Mouse (Mus musculus) splenic B cell, adult 2 months (primary cell): ENCODE data around the gene Wiz.

Experiments
- DNase-seq: peaks from one replicate; pipeline ENCODE4 v3.0.0-alpha.2; 2011; ENCODE audit warnings: low read depth, low spot score
- H3K27me3 ChIP-seq: 2 replicates; pipeline ENCODE4 v1.6.1; 2012; ENCODE audit warnings: mild to moderate bottlenecking, low read length, moderate library complexity, mixed read lengths; ENCODE audit not compliant: control insufficient read depth, poor library complexity, insufficient read depth, severe bottlenecking
- H3K36me3 ChIP-seq: 2 replicates; pipeline ENCODE4 v1.6.1; 2012; ENCODE audit warnings: mild to moderate bottlenecking, low read length, moderate library complexity, mixed read lengths; ENCODE audit not compliant: control insufficient read depth, poor library complexity, insufficient read depth, severe bottlenecking

Wiz gene

DNA sequence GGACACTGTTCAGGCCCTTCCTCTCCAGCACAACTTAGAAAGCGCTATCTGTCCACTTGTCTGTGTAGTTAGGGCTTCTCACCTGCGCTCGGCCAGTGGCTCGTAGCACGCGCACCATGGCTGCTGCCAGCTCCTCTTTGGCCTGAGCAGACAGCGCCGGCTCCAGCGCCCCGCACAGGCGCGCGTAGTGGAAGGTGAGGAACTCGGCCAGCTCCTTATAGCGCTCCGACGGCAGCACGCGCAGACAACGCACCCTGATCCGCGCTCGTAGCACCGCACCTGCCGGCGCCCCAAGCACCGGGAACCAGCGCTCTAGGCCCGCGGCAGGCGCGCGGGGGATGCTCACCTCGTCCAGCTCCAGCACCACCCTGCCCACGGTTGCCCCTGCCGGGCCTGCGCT lies 7.0 kb upstream of the Wiz start:
- peaks cover 22% of the 10 kb centered on the region for H3K36me3 ChIP-seq
- DNase-seq = no peak
- no peaks in the 10 kb centered on the region for H3K27me3 ChIP-seq

DNA sequence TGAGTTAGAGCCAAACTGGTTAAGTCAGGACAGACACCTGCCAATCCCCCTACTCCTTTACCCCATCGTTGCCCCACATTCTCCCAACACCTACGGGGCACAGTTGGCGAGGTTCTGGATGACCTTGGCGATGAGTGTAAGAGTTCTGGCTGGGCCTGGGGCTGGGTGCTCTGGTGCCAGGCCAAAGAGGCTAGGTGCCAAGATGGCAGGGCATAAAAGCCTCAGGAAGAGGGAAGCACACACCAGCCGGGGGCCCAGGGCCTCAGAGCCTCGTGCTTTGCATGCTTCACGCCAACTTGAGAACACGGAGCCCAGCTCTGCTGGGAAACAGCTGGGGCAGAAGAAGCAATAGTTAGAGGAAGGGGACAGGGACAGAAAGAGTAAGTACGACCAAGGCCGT lies 4.7 kb upstream of the Wiz start:
- Histone ChIP-seq H3K27me3 (no peaks in the 10 kb centered on the region), H3K36me3 (peaks cover 23% of the 10 kb centered on the region)
- no peak for DNase-seq

DNA sequence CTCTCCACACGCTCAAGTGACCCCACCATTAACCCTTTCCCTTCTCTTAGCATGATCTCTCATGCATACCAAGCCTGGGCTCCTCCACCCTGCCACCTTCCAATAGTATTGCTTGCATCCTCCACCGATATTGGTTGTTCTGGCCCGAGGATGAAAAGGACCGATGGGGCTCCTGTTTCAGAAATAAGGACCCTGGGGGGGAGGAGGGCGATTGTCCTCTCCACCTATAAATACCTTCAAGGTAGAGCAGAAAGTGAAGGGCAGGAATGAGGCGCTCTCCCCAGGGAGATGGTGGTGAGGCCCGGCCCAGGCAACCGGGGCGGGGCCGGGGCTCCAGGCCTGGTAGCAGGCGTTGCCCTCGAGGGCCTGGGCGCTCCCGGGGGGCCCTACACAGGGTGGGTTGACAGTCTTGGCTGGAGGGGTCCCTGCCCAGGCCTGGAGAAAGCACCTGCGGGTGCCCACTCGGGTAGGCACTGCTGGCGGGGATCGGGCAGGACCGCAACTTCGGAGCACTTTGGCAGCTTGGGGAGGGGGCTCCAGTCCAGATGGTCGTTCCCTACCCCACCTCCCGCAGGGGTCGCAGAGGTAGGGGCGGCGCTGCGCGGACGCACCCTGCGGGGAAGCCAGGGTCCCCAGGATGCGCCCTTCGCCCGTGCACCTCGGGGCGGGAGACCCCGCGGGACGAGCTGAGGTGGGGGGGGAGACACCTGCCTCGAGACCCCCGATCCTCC lies 704 bp downstream of the Wiz start:
- peak; percentile 59 for DNase-seq
- Histone ChIP-seq H3K36me3 (peaks cover 12% of the 10 kb centered on the region), H3K27me3 (no peaks in the 10 kb centered on the region)

DNA sequence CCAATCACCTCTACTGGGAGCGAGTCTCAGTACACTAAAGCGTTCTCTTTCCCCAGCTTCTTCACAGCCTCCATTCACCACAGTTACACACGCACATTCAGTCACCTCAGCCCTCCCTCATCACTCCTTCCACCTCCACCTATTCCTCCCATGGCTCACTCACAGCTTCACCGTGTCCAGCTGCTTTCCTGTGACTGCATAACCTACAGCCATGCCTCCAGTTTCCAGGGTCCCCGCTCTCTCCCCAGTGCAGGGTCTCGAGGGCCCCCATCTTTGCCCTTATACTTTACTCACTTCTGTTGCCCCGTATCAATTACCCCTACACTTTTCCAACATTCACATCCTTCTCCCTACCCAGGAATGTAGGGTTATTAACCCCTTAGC lies 1.3 kb downstream of the Wiz start:
- no peaks in the 10 kb centered on the region for H3K27me3 ChIP-seq
- peaks cover 9% of the 10 kb centered on the region for H3K36me3 ChIP-seq
- DNase-seq = no peak

DNA sequence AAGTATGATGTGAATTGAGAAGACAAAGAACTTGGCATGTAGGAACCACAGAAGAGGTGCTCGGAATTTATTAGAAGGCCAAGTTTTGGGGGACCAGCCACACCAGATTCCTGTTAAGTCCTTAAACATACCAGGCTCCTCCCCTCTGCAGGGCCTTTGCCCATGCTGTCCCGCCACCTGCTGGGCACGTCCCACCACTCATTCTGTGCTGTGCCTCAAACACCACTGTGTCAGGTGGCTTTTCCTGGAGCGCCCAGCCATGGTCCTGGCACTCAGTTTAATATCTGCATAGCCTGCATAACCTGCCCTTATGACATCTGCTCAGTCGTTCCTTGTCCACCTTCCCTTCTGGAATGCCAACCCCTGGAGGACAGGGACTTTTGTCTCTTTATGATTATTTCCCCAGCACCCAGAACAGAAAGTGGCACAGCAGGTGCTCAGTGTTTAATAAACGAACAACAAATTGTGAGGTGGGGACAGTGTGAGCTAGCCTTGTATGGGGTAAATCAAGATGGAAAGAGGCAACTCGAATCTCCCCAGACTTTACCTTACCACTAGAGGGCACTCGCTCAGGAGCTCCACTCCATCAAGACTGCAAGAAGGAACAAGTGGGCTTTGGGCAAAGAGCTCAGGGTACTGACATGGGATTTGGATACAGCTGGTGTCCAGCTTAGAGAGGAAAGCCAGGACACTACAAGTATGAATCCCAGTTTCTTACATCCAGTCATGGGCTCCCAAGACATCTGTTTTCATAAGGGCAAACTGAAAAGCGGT lies 2.4 kb downstream of the Wiz start:
- Histone ChIP-seq H3K27me3 (no peaks in the 10 kb centered on the region), H3K36me3 (0 out of 2 replicates have a peak, but pooled peaks cover 3% of the 10 kb centered on the region)
- peak; percentile 78 for DNase-seq

DNA sequence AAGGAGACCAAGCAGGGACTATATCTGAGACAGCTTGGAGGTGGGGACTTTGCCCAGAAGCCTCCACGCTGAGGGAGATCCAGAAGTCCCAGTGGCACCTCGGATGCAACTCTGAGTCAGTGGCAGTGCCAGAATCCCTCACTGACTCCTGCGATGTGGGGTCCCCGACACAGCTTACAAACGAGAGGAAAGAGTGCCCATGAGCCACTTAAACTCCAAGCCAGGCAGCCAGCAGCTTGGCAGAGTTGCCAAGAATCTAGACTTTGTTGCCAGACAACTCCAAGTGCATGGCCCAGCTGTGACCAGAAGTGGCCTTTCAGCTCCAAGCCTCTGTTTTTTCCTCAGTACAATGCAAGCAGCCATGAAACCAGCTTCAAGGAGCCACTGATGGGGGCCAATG lies 5.6 kb downstream of the Wiz start:
- Histone ChIP-seq H3K36me3 (0 out of 2 replicates have a peak, but pooled peaks cover 1% of the 10 kb centered on the region), H3K27me3 (no peaks in the 10 kb centered on the region)
- no peak for DNase-seq

DNA sequence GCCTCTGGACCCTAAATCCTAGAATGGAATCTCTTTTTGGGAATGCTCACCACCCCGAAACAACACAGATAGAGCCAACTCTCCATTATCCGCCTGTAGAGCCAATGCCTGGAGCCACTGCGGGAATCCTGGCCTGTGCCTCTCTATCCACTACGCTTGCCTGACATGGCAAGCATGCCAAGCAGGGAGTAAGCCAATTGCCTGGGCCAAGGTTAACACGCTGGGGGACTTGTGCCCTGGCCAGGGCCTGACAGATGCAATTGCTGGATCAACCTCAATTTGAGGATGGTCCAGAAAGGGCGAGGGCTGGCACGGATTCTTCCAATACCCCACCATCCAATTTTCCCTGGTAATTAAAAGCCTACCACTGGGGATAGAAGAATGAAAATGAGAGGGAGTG lies 6.7 kb downstream of the Wiz start:
- no peaks in the 10 kb centered on the region for H3K27me3 ChIP-seq
- no peak for DNase-seq
- 0 out of 2 replicates have a peak, but pooled peaks cover 1% of the 10 kb centered on the region for H3K36me3 ChIP-seq

DNA sequence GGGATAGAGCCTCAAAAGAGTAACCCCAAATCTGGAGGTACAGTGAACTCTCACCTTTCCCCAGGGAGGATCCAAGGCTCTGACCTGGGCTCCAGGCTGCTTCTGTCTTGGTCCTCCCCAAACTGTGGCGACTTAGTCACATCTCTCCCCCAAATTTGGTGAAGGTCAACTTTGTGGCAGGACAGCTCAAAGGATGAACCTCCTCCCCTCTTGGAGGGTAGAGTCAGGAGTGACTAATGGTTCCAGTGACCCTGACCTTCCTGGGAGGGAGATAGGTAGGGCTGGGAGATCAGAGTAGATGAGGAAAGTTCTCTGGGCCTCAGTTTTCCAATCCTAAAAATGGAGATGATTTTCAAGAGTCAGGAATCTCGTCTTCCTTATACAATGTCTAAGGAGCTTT lies 10.5 kb downstream of the Wiz start:
- DNase-seq = no peak
- no peaks in the 10 kb centered on the region for H3K36me3 ChIP-seq
- no peaks in the 10 kb centered on the region for H3K27me3 ChIP-seq

DNA sequence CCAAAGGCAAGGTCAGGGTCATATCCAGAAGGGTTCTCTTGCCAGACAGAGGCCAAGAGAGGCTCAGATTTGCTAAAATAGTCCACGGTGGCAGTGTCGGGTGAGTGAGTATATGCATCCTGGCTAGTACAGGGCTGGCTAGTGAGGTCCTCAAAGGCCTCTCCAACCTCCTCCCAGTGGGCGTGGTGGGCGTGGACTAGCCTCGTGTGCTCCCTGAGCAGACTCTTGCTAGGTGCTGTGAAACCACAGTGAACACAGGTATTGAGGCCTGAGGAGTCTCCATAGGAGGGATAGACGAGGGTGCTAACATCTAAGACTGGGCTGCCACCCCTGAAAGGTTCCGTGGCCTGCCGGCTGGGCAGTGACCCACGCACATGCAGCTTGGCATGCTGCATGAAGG lies 12.1 kb downstream of the Wiz start:
- Histone ChIP-seq H3K27me3 (no peaks in the 10 kb centered on the region), H3K36me3 (no peaks in the 10 kb centered on the region)
- no peak for DNase-seq

DNA sequence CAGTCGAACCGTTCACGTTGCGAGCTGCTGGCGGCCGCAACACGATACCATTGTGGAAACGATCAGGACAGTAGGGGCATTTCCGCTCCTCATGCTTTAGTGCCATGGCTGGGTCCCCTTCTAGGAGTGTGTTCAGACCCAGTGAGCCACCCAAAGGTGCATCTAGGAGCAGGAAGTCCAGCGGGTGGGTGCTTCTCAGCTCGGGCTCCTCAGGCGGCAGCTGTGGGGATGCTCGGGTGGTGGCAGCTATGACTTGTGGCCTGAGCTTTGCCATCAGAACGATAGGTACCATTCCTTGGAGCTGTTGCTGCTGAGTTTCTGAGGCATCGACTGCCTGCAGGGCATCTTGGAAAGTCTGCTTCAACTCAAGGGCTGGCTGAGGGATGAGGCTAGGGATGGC lies 12.8 kb downstream of the Wiz start:
- no peak for DNase-seq
- H3K36me3 ChIP-seq = no peaks in the 10 kb centered on the region
- H3K27me3 ChIP-seq = no peaks in the 10 kb centered on the region

DNA sequence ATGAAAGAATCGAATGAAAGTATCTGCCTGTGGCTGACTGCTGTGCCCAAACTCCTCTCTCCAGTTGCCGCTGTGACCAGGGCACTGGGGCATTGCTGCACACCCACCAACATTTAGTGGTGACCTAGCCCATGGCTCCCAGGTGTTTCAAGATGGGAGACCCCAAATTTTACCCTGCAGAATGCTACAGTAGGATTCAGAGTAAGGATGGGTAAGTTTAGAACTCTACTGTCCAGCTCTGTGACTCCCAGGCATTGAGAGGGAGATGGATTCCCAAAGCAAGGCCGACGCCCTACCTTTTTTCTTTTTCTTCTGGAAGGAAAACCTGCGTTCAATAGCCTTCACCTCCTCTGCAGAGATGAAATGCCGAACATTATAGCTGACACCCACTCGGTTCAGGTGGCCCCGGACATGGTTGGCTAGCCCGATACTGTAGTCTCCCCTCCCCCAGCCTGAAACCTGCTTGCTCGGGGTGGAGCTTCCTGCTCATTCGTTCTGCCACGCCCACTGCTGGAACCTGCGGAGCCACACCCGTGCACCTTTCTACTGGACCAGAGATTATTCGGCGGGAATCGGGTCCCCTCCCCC lies 20.2 kb downstream of the Wiz start:
- peak; percentile 60 for DNase-seq
- Histone ChIP-seq H3K27me3 (no peaks in the 10 kb centered on the region), H3K36me3 (no peaks in the 10 kb centered on the region)

DNA sequence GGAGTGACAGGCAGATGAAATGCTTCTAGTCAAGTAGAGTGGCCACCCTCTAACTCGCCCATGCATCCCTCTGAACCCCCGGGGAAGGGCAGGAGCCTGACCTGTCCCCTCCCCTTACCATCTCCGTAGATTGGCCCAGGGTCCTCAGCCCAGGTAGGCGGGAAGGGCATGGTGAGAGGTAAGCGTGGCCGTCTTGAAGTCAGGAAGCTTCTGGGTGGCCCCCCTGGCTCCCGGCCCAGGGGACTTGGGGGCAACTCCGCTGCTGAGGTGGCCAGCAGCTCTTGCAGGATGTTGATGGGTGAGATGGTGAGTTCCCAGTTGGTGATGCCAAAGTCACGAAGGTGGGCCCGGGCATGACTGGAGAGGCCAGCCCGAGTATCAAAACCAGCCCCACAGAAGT lies 21.5 kb downstream of the Wiz start:
- Histone ChIP-seq H3K27me3 (no peaks in the 10 kb centered on the region), H3K36me3 (no peaks in the 10 kb centered on the region)
- no peak for DNase-seq

DNA sequence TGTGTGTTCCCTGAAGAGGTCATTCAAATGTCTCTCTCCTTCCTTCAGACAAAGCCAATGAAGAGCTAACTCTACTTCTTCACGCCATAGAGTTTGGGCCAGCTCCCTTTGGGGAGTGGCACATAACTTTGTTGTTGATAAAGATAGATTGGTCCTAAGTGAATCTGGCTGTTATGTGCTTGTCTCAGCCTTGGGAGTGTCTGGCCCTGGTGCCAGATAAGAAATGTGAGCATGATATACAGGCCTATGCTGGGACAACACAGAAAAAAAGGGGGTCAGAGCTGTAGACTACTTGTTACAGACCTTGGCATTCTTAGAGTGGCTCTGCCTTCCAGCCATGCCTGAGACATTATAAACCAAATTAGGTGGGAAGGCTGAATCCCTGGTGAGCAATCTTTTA lies 23.9 kb downstream of the Wiz start:
- no peaks in the 10 kb centered on the region; the same call in 1 of the 2 replicates for H3K36me3 ChIP-seq
- no peak for DNase-seq
- no peaks in the 10 kb centered on the region for H3K27me3 ChIP-seq

DNA sequence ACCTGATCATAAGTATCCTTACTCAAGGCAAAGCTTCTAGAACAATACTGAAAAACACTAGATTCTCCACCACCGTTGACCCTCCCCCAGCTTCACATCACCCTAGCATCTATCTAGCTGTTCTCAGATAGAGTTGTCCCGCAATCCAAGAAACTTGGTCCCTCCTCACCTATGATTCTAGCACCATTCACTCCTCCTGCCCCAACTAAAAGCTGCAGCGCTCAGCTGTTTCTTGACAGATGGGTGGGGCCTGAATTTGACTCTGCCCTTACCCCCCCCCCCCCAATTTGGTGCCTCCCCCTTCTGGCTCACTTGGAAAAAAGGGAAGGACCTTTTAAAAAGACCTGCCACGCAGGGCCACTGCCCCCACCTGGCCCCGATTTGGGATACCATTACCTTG lies 24.4 kb downstream of the Wiz start:
- DNase-seq = no peak
- Histone ChIP-seq H3K36me3 (no peaks in the 10 kb centered on the region; the same call in 1 of the 2 replicates), H3K27me3 (no peaks in the 10 kb centered on the region)

DNA sequence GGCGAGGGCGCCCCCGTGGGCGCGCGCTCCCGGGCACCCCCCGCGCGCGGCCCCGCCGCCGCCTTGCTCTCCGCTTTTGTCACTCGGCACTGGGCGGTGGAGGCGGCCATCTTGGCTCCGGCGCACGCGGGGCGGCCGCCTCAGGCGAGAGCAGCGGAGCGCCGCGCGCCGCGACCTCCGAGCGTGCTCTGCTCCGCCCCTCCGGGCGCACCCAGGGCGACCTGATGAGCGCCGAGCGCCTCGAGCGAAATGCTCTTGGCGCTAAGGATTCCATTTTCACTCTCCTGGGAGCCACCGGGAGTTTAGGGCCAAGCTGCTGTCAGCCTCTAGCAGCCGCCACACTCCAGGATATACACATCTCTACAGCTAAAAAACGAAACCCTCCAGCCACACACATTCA lies 24.9 kb downstream of the Wiz start:
- DNase-seq = peak; percentile 84
- H3K36me3 ChIP-seq = no peaks in the 10 kb centered on the region; the same call in none of the 2 replicates
- H3K27me3 ChIP-seq = no peaks in the 10 kb centered on the region
